Mouse (Mus musculus): Measurements from ENCODE around the gene Sdhd. TPM values are rescaled to one million over a fixed set of nuclear protein-coding genes. Genes with fewer than 3 reads are reported as not detected.
A peak's percentile ranks its signal among the peaks of the same experiment; 100 is the strongest.

Gene Sdhd
- polyA plus RNA-seq, 2 experiments, result 170 to 266 TPM

DNA sequence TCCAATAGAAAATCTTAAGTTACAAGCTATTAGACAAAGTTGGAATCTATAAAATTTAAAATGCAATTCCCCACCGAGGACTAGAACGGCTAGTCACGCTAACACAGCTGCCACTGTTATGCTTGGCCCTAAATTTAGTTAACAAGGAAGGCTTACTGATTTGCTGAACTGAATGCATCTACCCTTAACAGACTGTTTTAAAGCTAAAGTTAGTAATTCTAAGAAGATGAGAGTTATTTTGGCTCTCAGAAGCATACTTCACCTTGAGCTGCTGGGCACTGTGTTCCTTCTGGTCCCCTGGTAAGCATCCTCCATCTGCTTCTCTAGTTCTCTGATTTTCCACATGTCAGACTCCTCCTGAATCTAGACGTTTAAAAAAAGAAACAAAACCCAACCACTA, 8.5 kb upstream of the Sdhd start:
- ATAC-seq (ENCODE audit: low FRiP score, low read depth), result no peak
- no peak for TF ChIP-seq POLR2A (IDR thresholded peaks at IDR 0.05; ENCODE audit: borderline replicate concordance, extremely low read depth, insufficient read depth, insufficient read length)
- peaks cover 73% of the 10 kb centered on the region for H3K36me3 ChIP-seq (ENCODE audit: control insufficient read depth, insufficient read depth, low read length)
- no peak overlapping the region for H3K27ac ChIP-seq (replicated peaks; ENCODE audit: low read depth, low read length)
- H3K9ac ChIP-seq (ENCODE audit: low read depth, low read length, severe bottlenecking), result no peak overlapping the region
- no peaks in the 10 kb centered on the region for H3K9me3 ChIP-seq (ENCODE audit: control insufficient read depth, low read length)
- no peak overlapping the region for H3K4me2 ChIP-seq (replicated peaks; ENCODE audit: low read depth, low read length, severe bottlenecking)
- no peak for DNase-seq (ENCODE audit: low spot score)
- H3K27me3 ChIP-seq (ENCODE audit: control insufficient read depth, insufficient read depth, low read length), result no peaks in the 10 kb centered on the region
- H3K4me1 ChIP-seq (ENCODE audit: control insufficient read depth, insufficient read depth, low read length), result peaks cover 8% of the 10 kb centered on the region
- WGBS, result 81% methylated on average over 4 of the region's 4 CpGs
- no peak overlapping the region for H3K4me3 ChIP-seq (replicated peaks; ENCODE audit: low read length)

GRCm38 (mm10) chr9:50604338-50604737, 726 bp upstream of the Sdhd start:
- Histone ChIP-seq H3K27ac (replicated peaks; ENCODE audit: low read depth, low read length) (peak overlapping the region; percentile 70; the same call in 1 of the 2 replicates), H3K9me3 (ENCODE audit: control insufficient read depth, low read length) (no peaks in the 10 kb centered on the region), H3K4me3 (replicated peaks; ENCODE audit: low read length) (peak overlapping the region; percentile 83), H3K4me1 (ENCODE audit: control insufficient read depth, insufficient read depth, low read length) (peaks cover 18% of the 10 kb centered on the region), H3K4me2 (replicated peaks; ENCODE audit: low read depth, low read length, severe bottlenecking) (peak overlapping the region; percentile 70), H3K27me3 (ENCODE audit: control insufficient read depth, insufficient read depth, low read length) (no peaks in the 10 kb centered on the region), H3K9ac (ENCODE audit: low read depth, low read length, severe bottlenecking) (peak overlapping the region; percentile 77), H3K36me3 (ENCODE audit: control insufficient read depth, insufficient read depth, low read length) (peaks cover 42% of the 10 kb centered on the region)
- ATAC-seq (ENCODE audit: low FRiP score, low read depth) (no peak), DNase-seq (ENCODE audit: low spot score) (no peak)
- TF ChIP-seq POLR2A (IDR thresholded peaks at IDR 0.05; ENCODE audit: borderline replicate concordance, extremely low read depth, insufficient read depth, insufficient read length), result no peak
- WGBS, result 3% methylated on average over 6 of the region's 6 CpGs

DNA sequence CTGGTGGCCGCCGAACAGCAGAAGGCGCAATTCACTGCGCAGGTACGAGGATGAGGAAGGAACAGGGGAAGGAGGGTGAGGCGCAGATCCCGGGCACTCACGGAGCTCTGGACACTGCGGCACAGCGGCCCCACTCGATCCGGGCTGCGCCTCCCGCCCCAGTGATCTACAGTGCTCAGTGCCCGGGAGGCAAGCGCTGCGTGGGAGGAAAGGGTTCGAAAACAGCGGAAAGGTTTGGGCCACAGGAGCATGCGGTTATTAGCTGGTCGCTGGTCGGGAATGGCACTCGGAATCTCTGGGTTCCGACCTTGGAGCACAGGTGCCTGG, 349 bp upstream of the Sdhd start:
- H3K4me1 ChIP-seq (ENCODE audit: control insufficient read depth, insufficient read depth, low read length), result peaks cover 18% of the 10 kb centered on the region
- peak overlapping the region; percentile 70 for H3K27ac ChIP-seq (replicated peaks; ENCODE audit: low read depth, low read length)
- H3K27me3 ChIP-seq (ENCODE audit: control insufficient read depth, insufficient read depth, low read length), result no peaks in the 10 kb centered on the region
- peaks cover 42% of the 10 kb centered on the region for H3K36me3 ChIP-seq (ENCODE audit: control insufficient read depth, insufficient read depth, low read length)
- peak; percentile 85 for ATAC-seq (ENCODE audit: low FRiP score, low read depth)
- no peak for DNase-seq (ENCODE audit: low spot score)
- peak overlapping the region; percentile 70 for H3K4me2 ChIP-seq (replicated peaks; ENCODE audit: low read depth, low read length, severe bottlenecking)
- H3K9me3 ChIP-seq (ENCODE audit: control insufficient read depth, low read length), result no peaks in the 10 kb centered on the region
- no peak for TF ChIP-seq POLR2A (IDR thresholded peaks at IDR 0.05; ENCODE audit: borderline replicate concordance, extremely low read depth, insufficient read depth, insufficient read length)
- 0% methylated on average over 24 of the region's 24 CpGs for WGBS
- H3K4me3 ChIP-seq (replicated peaks; ENCODE audit: low read length), result peak overlapping the region; percentile 83
- H3K9ac ChIP-seq (ENCODE audit: low read depth, low read length, severe bottlenecking), result peak overlapping the region; percentile 77

GRCm38 (mm10) chr9:50602055-50602845, 1.4 kb downstream of the Sdhd start:
- ATAC-seq (ENCODE audit: low FRiP score, low read depth) (no peak), DNase-seq (ENCODE audit: low spot score) (no peak)
- Histone ChIP-seq H3K27ac (replicated peaks; ENCODE audit: low read depth, low read length) (no peak overlapping the region), H3K36me3 (ENCODE audit: control insufficient read depth, insufficient read depth, low read length) (peaks cover 44% of the 10 kb centered on the region), H3K27me3 (ENCODE audit: control insufficient read depth, insufficient read depth, low read length) (no peaks in the 10 kb centered on the region), H3K4me1 (ENCODE audit: control insufficient read depth, insufficient read depth, low read length) (peaks cover 18% of the 10 kb centered on the region), H3K4me3 (replicated peaks; ENCODE audit: low read length) (peak overlapping the region; percentile 83), H3K4me2 (replicated peaks; ENCODE audit: low read depth, low read length, severe bottlenecking) (peak overlapping the region; percentile 70), H3K9ac (ENCODE audit: low read depth, low read length, severe bottlenecking) (peak overlapping the region; percentile 82; the same call in 1 of the 2 replicates), H3K9me3 (ENCODE audit: control insufficient read depth, low read length) (no peaks in the 10 kb centered on the region)
- 90% methylated on average over 7 of the region's 7 CpGs for WGBS
- TF ChIP-seq POLR2A (IDR thresholded peaks at IDR 0.05; ENCODE audit: borderline replicate concordance, extremely low read depth, insufficient read depth, insufficient read length), result no peak

GRCm38 (mm10) chr9:50601536-50601935, 2.1 kb downstream of the Sdhd start:
- Histone ChIP-seq H3K4me2 (replicated peaks; ENCODE audit: low read depth, low read length, severe bottlenecking) (no peak overlapping the region), H3K4me3 (replicated peaks; ENCODE audit: low read length) (no peak overlapping the region), H3K27me3 (ENCODE audit: control insufficient read depth, insufficient read depth, low read length) (no peaks in the 10 kb centered on the region), H3K36me3 (ENCODE audit: control insufficient read depth, insufficient read depth, low read length) (peaks cover 49% of the 10 kb centered on the region), H3K27ac (replicated peaks; ENCODE audit: low read depth, low read length) (no peak overlapping the region), H3K9ac (ENCODE audit: low read depth, low read length, severe bottlenecking) (no peak overlapping the region), H3K4me1 (ENCODE audit: control insufficient read depth, insufficient read depth, low read length) (peaks cover 18% of the 10 kb centered on the region), H3K9me3 (ENCODE audit: control insufficient read depth, low read length) (no peaks in the 10 kb centered on the region)
- no peak for TF ChIP-seq POLR2A (IDR thresholded peaks at IDR 0.05; ENCODE audit: borderline replicate concordance, extremely low read depth, insufficient read depth, insufficient read length)
- DNase-seq (ENCODE audit: low spot score) (no peak), ATAC-seq (ENCODE audit: low FRiP score, low read depth) (no peak)
- WGBS, result 89% methylated on average over 6 of the region's 6 CpGs
